Comparison of ENCODE assay signal across 14 mouse cellular contexts in genomic region chr1:74343161-74343560, GRCm38 (mm10). TPM values are rescaled to one million over a fixed set of nuclear protein-coding genes. Genes with fewer than 3 reads are reported as not detected.
DNase-seq lines count a peak whose midpoint lies in the region; ATAC-seq lines count a peak whose summit lies in the region.
"Had no signal": no experiment of that assay in that cellular context is flagged by ENCODE, and none has a peak within 500 bp of the region (broad histone marks: within the 10 kb centered on the region; RNA-seq: fewer than 3 reads in every experiment).

No protein-coding gene starts in this region.

- WGBS in heart, embryonic 10.5 days = 80% methylated on average over 5 of the region's 5 CpGs
- 53% methylated on average over 5 of the region's 5 CpGs for WGBS in neural tube, embryonic 13.5 days

- H3K9ac ChIP-seq in neural tube, embryonic 13.5 days = peak overlapping the region; percentile 31; the same call in 1 of the 2 replicates

- intact Hi-C loops in left cerebral cortex, postnatal 25 days (cut with DNase I) = no loop called here

- H3K4me1 ChIP-seq in heart, embryonic 10.5 days = peaks cover 28% of the 10 kb centered on the region
- peaks cover 9% of the 10 kb centered on the region; the same call in 1 of the 2 replicates for H3K4me1 ChIP-seq in neural tube, embryonic 13.5 days (replicated peaks)

- H3K27ac ChIP-seq in heart, embryonic 10.5 days = peak overlapping the region; percentile 22; the same call in 1 of the 2 replicates
- no peak overlapping the region for H3K27ac ChIP-seq in neural tube, embryonic 13.5 days (replicated peaks)

- H3K9me3 ChIP-seq in heart, embryonic 10.5 days = no peaks in the 10 kb centered on the region
- no peaks in the 10 kb centered on the region for H3K9me3 ChIP-seq in neural tube, embryonic 13.5 days

- H3K36me3 ChIP-seq in heart, embryonic 10.5 days = peaks cover 7% of the 10 kb centered on the region
- H3K36me3 ChIP-seq in neural tube, embryonic 13.5 days = peaks cover 6% of the 10 kb centered on the region; the same call in 1 of the 2 replicates

- no peak overlapping the region for H3K4me3 ChIP-seq in heart, embryonic 10.5 days
- no peak overlapping the region for H3K4me3 ChIP-seq in neural tube, embryonic 13.5 days

- H3K27me3 ChIP-seq in heart, embryonic 10.5 days (ENCODE audit: insufficient read depth, poor library complexity, severe bottlenecking) = no peaks in the 10 kb centered on the region
- no peaks in the 10 kb centered on the region for H3K27me3 ChIP-seq in neural tube, embryonic 13.5 days

- H3K4me2 ChIP-seq in neural tube, embryonic 13.5 days = no peak overlapping the region

- no peak for DNase-seq in heart, embryonic 10.5 days (ENCODE audit: low spot score)
- no peak for DNase-seq in heart, adult 9 months (ENCODE audit: low spot score in 2 of 2)
- no peak for DNase-seq in neural tube, embryonic 10.5 days (ENCODE audit: extremely low spot score, low spot score)
- peak; percentile 70 for DNase-seq in kidney, postnatal 14 days
- peak; percentile 36 for DNase-seq in yolk sac, embryonic 10.5 days (ENCODE audit: low spot score)
- no peak for DNase-seq in adipocyte (ENCODE audit: low spot score)
- DNase-seq in left cerebral cortex, postnatal 25 days (ENCODE audit: low spot score in 2 of 2) = no peak
- DNase-seq: adrenal gland, postnatal 14 days; B cell, adult 2 months; gastrocnemius, postnatal 14 days; lung, adult 2 months had no signal

- no peak for ATAC-seq in neural tube, embryonic 13.5 days (ENCODE audit: low read depth)
- ATAC-seq: forebrain, embryonic 16.5 days; hindbrain, embryonic 16.5 days had no signal

RNA-seq across cellular contexts. Expression of gene Catip, which starts 18.7 kb away (rescaled TPM):
- polyA plus RNA-seq in heart, embryonic 10.5 days (2016; fragmentation: Nextera tagmentation; extraction: Ambion mirVana) = 0.20 and 0.28 TPM in 2 replicates
- 0.73 and 1.1 TPM in 2 replicates for polyA plus RNA-seq in neural tube, embryonic 13.5 days (2015; fragmentation: Nextera tagmentation; extraction: Ambion mirVana)
- total RNA-seq in left cerebral cortex, postnatal 25 days (2021) = under 1 TPM; 0.55 to 0.80 TPM

RNA-seq across cellular contexts. Expression of gene Slc11a1, which starts 31.8 kb away (rescaled TPM):
- polyA plus RNA-seq in heart, embryonic 10.5 days (2016; fragmentation: Nextera tagmentation; extraction: Ambion mirVana) = 1.1 and 1.6 TPM in 2 replicates
- 2.7 and 3.1 TPM in 2 replicates for polyA plus RNA-seq in neural tube, embryonic 13.5 days (2015; fragmentation: Nextera tagmentation; extraction: Ambion mirVana)
- total RNA-seq in left cerebral cortex, postnatal 25 days (2021) = 1 to 10 TPM; 3.3 to 4.1 TPM

RNA-seq across cellular contexts. Expression of gene Tmbim1, which starts 37.7 kb away (rescaled TPM):
- 25.5 and 33.1 TPM in 2 replicates for polyA plus RNA-seq in heart, embryonic 10.5 days (2016; fragmentation: Nextera tagmentation; extraction: Ambion mirVana)
- polyA plus RNA-seq in neural tube, embryonic 13.5 days (2015; fragmentation: Nextera tagmentation; extraction: Ambion mirVana) = 9.0 and 10.9 TPM in 2 replicates
- total RNA-seq in left cerebral cortex, postnatal 25 days (2021) = 10 to 100 TPM; 21.8 to 22.9 TPM

RNA-seq across cellular contexts. Expression of gene Ctdsp1, which starts 48.1 kb away (rescaled TPM):
- 55.9 and 69.2 TPM in 2 replicates for polyA plus RNA-seq in heart, embryonic 10.5 days (2016; fragmentation: Nextera tagmentation; extraction: Ambion mirVana)
- 22.5 and 27.1 TPM in 2 replicates for polyA plus RNA-seq in neural tube, embryonic 13.5 days (2015; fragmentation: Nextera tagmentation; extraction: Ambion mirVana)
- total RNA-seq in left cerebral cortex, postnatal 25 days (2021) = 10 to 100 TPM; 22.5 to 27.1 TPM

RNA-seq across cellular contexts. Expression of gene Pnkd, which starts 58.4 kb away (rescaled TPM):
- 170 and 253 TPM in 2 replicates for polyA plus RNA-seq in heart, embryonic 10.5 days (2016; fragmentation: Nextera tagmentation; extraction: Ambion mirVana)
- 104 and 119 TPM in 2 replicates for polyA plus RNA-seq in neural tube, embryonic 13.5 days (2015; fragmentation: Nextera tagmentation; extraction: Ambion mirVana)
- 100 to 1,000 TPM; 151 to 152 TPM for total RNA-seq in left cerebral cortex, postnatal 25 days (2021)

Comparison
In these comparisons a context has a peak if more than half of its experiments do, and no peak if none do; other contexts are left out.
1. DNase-seq: peak in kidney, postnatal 14 days (single experiment) and yolk sac, embryonic 10.5 days (single experiment); none in heart, embryonic 10.5 days (single experiment), heart, adult 9 months (0 of 2), neural tube, embryonic 10.5 days (single experiment), adipocyte (single experiment) and left cerebral cortex, postnatal 25 days (0 of 2).